In genomic region chr3:127759212-127759611, GRCm38 (mm10) we compare ENCODE assay signal across 8 mouse cellular contexts. TPM values are rescaled to one million over a fixed set of nuclear protein-coding genes. Genes with fewer than 3 reads are reported as not detected.
DNase-seq lines count a peak whose midpoint lies in the region; ATAC-seq lines count a peak whose summit lies in the region.

No protein-coding gene starts in this region.

- WGBS in neural tube, embryonic 11.5 days, result 20% methylated on average over 8 of the region's 8 CpGs

- peaks cover 2% of the 10 kb centered on the region; the same call in 1 of the 2 replicates for H3K4me1 ChIP-seq in neural tube, embryonic 11.5 days (ENCODE audit: control insufficient read depth, insufficient read depth, low read length)

- no peak overlapping the region for H3K27ac ChIP-seq in neural tube, embryonic 11.5 days (ENCODE audit: low read depth, low read length)

- peaks cover 19% of the 10 kb centered on the region for H3K27me3 ChIP-seq in neural tube, embryonic 11.5 days (ENCODE audit: control insufficient read depth, insufficient read depth, low read length)

- no peak overlapping the region for H3K9ac ChIP-seq in neural tube, embryonic 11.5 days (ENCODE audit: low read length)

- ATAC-seq in neural tube, embryonic 11.5 days (ENCODE audit: insufficient read depth, low FRiP score, low TSS enrichment), result no peak

- H3K36me3 ChIP-seq in neural tube, embryonic 11.5 days (ENCODE audit: control insufficient read depth, insufficient read depth, low read length), result no peaks in the 10 kb centered on the region

- DNase-seq in cerebellum, adult 9-10 months, result peak; percentile 16
- DNase-seq in cerebellum, adult 9-11 months, result no peak
- peak; percentile 51 for DNase-seq in neural tube, embryonic 11.5 days (ENCODE audit: low spot score)
- no peak for DNase-seq in neural tube, embryonic 10.5 days (ENCODE audit: extremely low spot score, low spot score)
- DNase-seq in embryo, embryonic 10.5 days (ENCODE audit: low spot score), result peak; percentile 81
- DNase-seq in kidney, adult 8-10 months, result peak; percentile 13 to 50
- peak; percentile 59 for DNase-seq in lung, postnatal 36 days
- DNase-seq in testis, postnatal 10 days (ENCODE audit: low spot score), result no peak

- H3K4me3 ChIP-seq in neural tube, embryonic 11.5 days (ENCODE audit: low read depth, low read length), result no peak overlapping the region

- no peak overlapping the region for H3K4me2 ChIP-seq in neural tube, embryonic 11.5 days (ENCODE audit: low read depth)

- no peaks in the 10 kb centered on the region for H3K9me3 ChIP-seq in neural tube, embryonic 11.5 days (ENCODE audit: control insufficient read depth, low read length)

RNA-seq across cellular contexts. Expression of gene Alpk1, which starts 21.1 kb away (rescaled TPM):
- polyA plus RNA-seq in neural tube, embryonic 11.5 days (2014; fragmentation: Nextera tagmentation; extraction: Ambion mirVana), result 0.64 and 0.74 TPM in 2 replicates

RNA-seq across cellular contexts. Expression of gene Tifa, which starts 30.4 kb away (rescaled TPM):
- 2.4 TPM in 2 replicates for polyA plus RNA-seq in neural tube, embryonic 11.5 days (2014; fragmentation: Nextera tagmentation; extraction: Ambion mirVana)

Comparison
In these comparisons a context has a peak if more than half of its experiments do, and no peak if none do; other contexts are left out.
1. DNase-seq: peak in cerebellum, adult 9-10 months (single experiment), neural tube, embryonic 11.5 days (single experiment), embryo, embryonic 10.5 days (single experiment), kidney, adult 8-10 months (2 of 2) and lung, postnatal 36 days (single experiment); none in cerebellum, adult 9-11 months (single experiment), neural tube, embryonic 10.5 days (single experiment) and testis, postnatal 10 days (single experiment).